Mouse (Mus musculus) gastrocnemius, adult 2 months (tissue): ENCODE data around the gene Gm17581. TPM values are rescaled to one million over a fixed set of nuclear protein-coding genes. Genes with fewer than 3 reads are reported as not detected.
"Not testable (repeated sequence)": the region's sequence is repeated elsewhere in the genome, so short reads cannot be mapped to it uniquely, and the experiment has no call there.

Source experiments
- DNase-seq: peaks from one replicate; pipeline ENCODE4 v3.0.0; 2022
- H3K27ac ChIP-seq: fragments of 200-600 bp; 2 replicates; pipeline ENCODE4 v1.8.1; 2022; ENCODE audit warnings: mild to moderate bottlenecking
- H3K4me3 ChIP-seq: fragments of 200-600 bp; 2 replicates; pipeline ENCODE4 v1.8.1; 2022; ENCODE audit warnings: mild to moderate bottlenecking, moderate library complexity
- CTCF ChIP-seq: fragments of 200-600 bp; IDR thresholded peaks from 2 replicates; pipeline ENCODE4 v1.8.1; 2022; ENCODE audit warnings: antibody characterized with exemption, mild to moderate bottlenecking, moderate library complexity
- intact Hi-C: fragments of 180-260 bp; cut with DNase I; formaldehyde crosslinking; loops from one replicate; pipeline ENCODE4 v1.15.1; 2025
- total RNA-seq, 2 experiments: library from RNA; stranded (reverse); gene quantifications; 2 replicates each; pipeline ENCODE4 v1.2.3; 2021

Gene Gm17581
- total RNA-seq, 2 experiments from 2014 or later, result not detected

GRCm38 (mm10) chr2:155727764-155728395 is 7.8 kb downstream of the Gm17581 start:
- TF ChIP-seq CTCF, result no peak
- H3K27ac ChIP-seq, result no peak overlapping the region
- H3K4me3 ChIP-seq, result no peak overlapping the region
- DNase-seq, result no peak
- intact Hi-C loops, result no loop called here

GRCm38 (mm10) chr2:155726302-155726701 is 9.4 kb downstream of the Gm17581 start:
- Histone ChIP-seq H3K27ac (no peak overlapping the region), H3K4me3 (no peak overlapping the region)
- no peak for TF ChIP-seq CTCF
- intact Hi-C loops, result no loop called here
- no peak for DNase-seq

- intact Hi-C loops, result no loop called here
- Histone ChIP-seq H3K27ac (no peak overlapping the region), H3K4me3 (no peak overlapping the region)
- DNase-seq, result no peak
- TF ChIP-seq CTCF, result no peak
Observed at GRCm38 (mm10) chr2:155724526-155724925, 11.1 kb downstream of the Gm17581 start.

- Histone ChIP-seq H3K27ac (no peak overlapping the region), H3K4me3 (no peak overlapping the region)
- no peak for DNase-seq
- intact Hi-C loops, result no loop called here
- TF ChIP-seq CTCF, result no peak
Observed at GRCm38 (mm10) chr2:155724036-155724435, 11.6 kb downstream of the Gm17581 start.

GRCm38 (mm10) chr2:155720585-155720984 is 15.1 kb downstream of the Gm17581 start:
- DNase-seq, result no peak
- no peak overlapping the region for H3K4me3 ChIP-seq
- intact Hi-C loops, result no loop called here
- H3K27ac ChIP-seq, result peak overlapping the region; percentile 48; the same call in 1 of the 2 replicates
- TF ChIP-seq CTCF, result no peak

GRCm38 (mm10) chr2:155717082-155717990 is 18.3 kb downstream of the Gm17581 start:
- Histone ChIP-seq H3K27ac (peak overlapping the region; percentile 85), H3K4me3 (no peak overlapping the region)
- no peak for TF ChIP-seq CTCF
- peak; percentile 87 for DNase-seq
- intact Hi-C loops, result no loop called here

- Histone ChIP-seq H3K4me3 (no peak overlapping the region), H3K27ac (no peak overlapping the region)
- no peak for TF ChIP-seq CTCF
- no peak for DNase-seq
- intact Hi-C loops, result no loop called here
Observed at GRCm38 (mm10) chr2:155710557-155710956, 25.1 kb downstream of the Gm17581 start.

- intact Hi-C loops, result no loop called here
- H3K4me3 ChIP-seq, result no peak overlapping the region
- TF ChIP-seq CTCF, result no peak
- H3K27ac ChIP-seq, result peak overlapping the region; percentile 71
- peak; percentile 79 for DNase-seq
Observed at GRCm38 (mm10) chr2:155707251-155707650, 28.4 kb downstream of the Gm17581 start.

GRCm38 (mm10) chr2:155703630-155704029 is 32.0 kb downstream of the Gm17581 start:
- DNase-seq, result peak; percentile 52
- peak overlapping the region; percentile 43; the same call in 1 of the 2 replicates for H3K27ac ChIP-seq
- intact Hi-C loops, result no loop called here
- no peak for TF ChIP-seq CTCF
- H3K4me3 ChIP-seq, result no peak overlapping the region

- TF ChIP-seq CTCF, result no peak
- intact Hi-C loops, result no loop called here
- no peak for DNase-seq
- no peak overlapping the region for H3K4me3 ChIP-seq
- H3K27ac ChIP-seq, result no peak overlapping the region
Observed at GRCm38 (mm10) chr2:155701399-155701919, 34.2 kb downstream of the Gm17581 start.

GRCm38 (mm10) chr2:155698443-155698842 is 37.2 kb downstream of the Gm17581 start:
- intact Hi-C loops, result loop anchor here (10.0 kb wide), 1 partner anchor 246 kb away; the partner anchor contains the start of genes Gdf5 and Gm15557
- not testable (repeated sequence) for DNase-seq, H3K4me3 ChIP-seq, H3K27ac ChIP-seq

GRCm38 (mm10) chr2:155696851-155697250 is 38.8 kb downstream of the Gm17581 start:
- DNase-seq, result no peak

GRCm38 (mm10) chr2:155696091-155696558 is 39.5 kb downstream of the Gm17581 start:
- Histone ChIP-seq H3K4me3 (peak overlapping the region; percentile 62), H3K27ac (peak overlapping the region; percentile 79)
- TF ChIP-seq CTCF, result peak; percentile 97
- intact Hi-C loops, result loop anchor here (1.0 to 10.0 kb wide), 2 partner anchors 69 to 249 kb away; partner anchors contain the start of genes Gdf5 and Gm15557
- DNase-seq, result peak; percentile 93

More at GRCm38 (mm10) chr2:155696851-155697250, 38.8 kb downstream of the Gm17581 start:
- TF ChIP-seq CTCF, result no peak
- H3K27ac ChIP-seq, result peak overlapping the region; percentile 79
- H3K4me3 ChIP-seq, result no peak overlapping the region
- intact Hi-C loops, result loop anchor here (1.0 to 10.0 kb wide), 2 partner anchors 68 to 248 kb away; partner anchors contain the start of genes Gdf5 and Gm15557
